Mouse (Mus musculus): ENCODE data around the gene Tubal3. TPM values are rescaled to one million over a fixed set of nuclear protein-coding genes. Genes with fewer than 3 reads are reported as not detected.
"Not testable (repeated sequence)": the region's sequence is repeated elsewhere in the genome, so short reads cannot be mapped to it uniquely, and the experiment has no call there.

The Tubal3 gene
- polyA plus RNA-seq, 1 experiment from 2014 or later: not detected

DNA sequence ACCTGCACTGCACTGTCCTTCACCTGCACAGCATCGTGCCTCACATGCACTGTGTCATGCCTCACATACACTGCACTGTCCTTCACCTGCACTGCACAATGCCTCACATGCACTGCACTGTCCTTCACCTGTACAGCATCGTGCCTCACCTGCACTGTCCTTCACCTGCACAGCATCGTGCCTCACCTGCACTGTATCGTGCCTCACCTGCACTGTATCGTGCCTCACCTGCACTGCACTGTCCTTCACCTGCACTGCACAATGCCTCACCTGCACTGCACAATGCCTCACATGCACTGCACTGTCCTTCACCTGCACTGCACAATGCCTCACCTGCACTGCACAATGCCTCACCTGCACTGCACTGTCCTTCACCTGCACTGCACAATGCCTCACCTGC lies 19.9 kb upstream of the Tubal3 start:
- H3K4me2 ChIP-seq (ENCODE audit: low read depth, low read length); ATAC-seq (replicated peaks; ENCODE audit: insufficient number of reproducible peaks, low FRiP score, low TSS enrichment, low read depth); H3K27me3 ChIP-seq (ENCODE audit: control insufficient read depth, insufficient read depth, low read length); H3K9ac ChIP-seq (replicated peaks; ENCODE audit: low read length); H3K27ac ChIP-seq (replicated peaks; ENCODE audit: low read depth, low read length); H3K36me3 ChIP-seq (replicated peaks; ENCODE audit: control insufficient read depth, insufficient read depth, low read depth, low read length); H3K4me1 ChIP-seq (ENCODE audit: control insufficient read depth, insufficient read depth, low read length); H3K4me3 ChIP-seq (ENCODE audit: low read depth, low read length); H3K9me3 ChIP-seq (replicated peaks; ENCODE audit: control insufficient read depth, low read length); DNase-seq (ENCODE audit: low spot score): not testable (repeated sequence)
- WGBS: 95% methylated on average over 5 of the region's 5 CpGs

DNA sequence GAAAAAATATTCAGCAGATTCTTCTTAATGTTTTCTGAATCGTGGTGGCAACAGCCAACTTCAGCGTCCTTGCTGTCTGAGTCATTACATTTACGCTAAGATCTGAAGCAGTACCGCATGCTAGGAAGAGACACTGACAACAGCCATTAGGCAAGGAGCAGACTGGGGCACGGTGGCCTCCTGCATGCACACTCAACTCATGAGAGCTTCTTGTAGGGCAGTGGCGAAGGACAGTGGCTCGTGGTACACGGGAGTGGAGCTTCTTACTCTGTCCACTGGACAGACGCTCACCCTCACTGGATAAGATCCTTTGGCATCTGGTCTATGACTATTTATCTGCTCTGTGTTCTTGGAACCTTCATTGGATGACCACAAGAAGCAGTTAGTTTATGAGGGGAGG lies 18.8 kb upstream of the Tubal3 start:
- ATAC-seq (replicated peaks; ENCODE audit: insufficient number of reproducible peaks, low FRiP score, low TSS enrichment, low read depth): no peak
- WGBS: 96% methylated on average over 9 of the region's 9 CpGs
- no peaks in the 10 kb centered on the region for H3K9me3 ChIP-seq (replicated peaks; ENCODE audit: control insufficient read depth, low read length)

DNA sequence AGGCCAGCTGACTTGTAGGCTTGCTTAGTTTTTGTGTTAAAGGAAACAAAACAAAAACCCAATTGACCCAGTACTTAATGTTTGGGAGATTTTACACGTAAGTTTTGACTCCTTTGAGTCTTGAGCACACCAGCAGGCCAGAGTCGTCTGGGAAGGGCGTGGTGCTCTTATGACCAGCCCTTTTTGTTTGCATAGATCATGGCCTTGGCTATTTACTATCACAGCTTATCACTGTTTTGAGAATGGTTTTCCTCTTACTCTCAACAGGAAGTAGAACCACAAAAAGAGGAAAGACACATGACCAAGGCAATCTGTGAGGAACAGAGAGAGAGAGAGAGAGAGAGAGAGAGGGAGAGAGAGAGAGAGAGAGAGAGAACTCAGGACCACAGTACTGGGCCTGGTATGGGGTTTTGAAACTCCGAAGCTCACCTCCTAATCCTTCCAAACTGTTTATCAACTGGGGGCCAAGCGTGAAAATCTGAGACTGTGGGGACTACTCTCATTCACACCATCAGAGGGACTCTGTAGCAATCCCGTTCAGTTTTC lies 10.8 kb upstream of the Tubal3 start:
- no peak overlapping the region for H3K27ac ChIP-seq (replicated peaks; ENCODE audit: low read depth, low read length)
- no peaks in the 10 kb centered on the region for H3K4me1 ChIP-seq (ENCODE audit: control insufficient read depth, insufficient read depth, low read length)
- H3K36me3 ChIP-seq (replicated peaks; ENCODE audit: control insufficient read depth, insufficient read depth, low read depth, low read length): no peaks in the 10 kb centered on the region; the same call in 1 of the 2 replicates
- H3K4me2 ChIP-seq (ENCODE audit: low read depth, low read length): no peak overlapping the region
- H3K4me3 ChIP-seq (ENCODE audit: low read depth, low read length): no peak overlapping the region
- 83% methylated on average over 6 of the region's 6 CpGs for WGBS
- ATAC-seq (replicated peaks; ENCODE audit: insufficient number of reproducible peaks, low FRiP score, low TSS enrichment, low read depth): no peak
- no peak overlapping the region for H3K9ac ChIP-seq (replicated peaks; ENCODE audit: low read length)
- no peak for DNase-seq (ENCODE audit: low spot score)
- H3K27me3 ChIP-seq (ENCODE audit: control insufficient read depth, insufficient read depth, low read length): no peaks in the 10 kb centered on the region
- H3K9me3 ChIP-seq (replicated peaks; ENCODE audit: control insufficient read depth, low read length): no peaks in the 10 kb centered on the region

More for the DNA sequence above, 18.8 kb upstream of the Tubal3 start:
- H3K4me1 ChIP-seq (ENCODE audit: control insufficient read depth, insufficient read depth, low read length): no peaks in the 10 kb centered on the region
- H3K4me2 ChIP-seq (ENCODE audit: low read depth, low read length): no peak overlapping the region
- no peak for DNase-seq (ENCODE audit: low spot score)
- H3K9ac ChIP-seq (replicated peaks; ENCODE audit: low read length): no peak overlapping the region
- H3K27ac ChIP-seq (replicated peaks; ENCODE audit: low read depth, low read length): no peak overlapping the region
- no peak overlapping the region for H3K4me3 ChIP-seq (ENCODE audit: low read depth, low read length)
- H3K36me3 ChIP-seq (replicated peaks; ENCODE audit: control insufficient read depth, insufficient read depth, low read depth, low read length): no peaks in the 10 kb centered on the region
- no peaks in the 10 kb centered on the region for H3K27me3 ChIP-seq (ENCODE audit: control insufficient read depth, insufficient read depth, low read length)

DNA sequence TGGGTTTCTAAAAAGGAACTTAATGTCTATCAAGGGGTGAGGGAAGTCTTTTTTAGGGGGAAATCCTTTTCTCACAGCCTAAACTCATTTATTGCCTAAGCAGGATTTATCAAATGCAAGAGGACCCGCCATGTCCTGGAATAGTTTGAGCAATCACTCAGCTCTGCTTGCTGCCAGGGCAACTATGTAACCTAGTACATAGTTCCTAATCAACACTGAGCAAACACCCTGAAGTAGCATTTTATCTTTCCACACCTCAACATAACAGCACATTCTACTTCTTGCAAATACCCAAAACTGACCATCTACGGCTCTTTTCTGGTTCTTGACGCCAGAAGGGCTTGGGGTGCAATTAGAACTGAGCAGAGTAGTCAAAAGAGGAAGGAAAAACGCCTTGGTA lies 9.8 kb upstream of the Tubal3 start:
- Histone ChIP-seq H3K4me3 (ENCODE audit: low read depth, low read length) (no peak overlapping the region), H3K27me3 (ENCODE audit: control insufficient read depth, insufficient read depth, low read length) (no peaks in the 10 kb centered on the region), H3K36me3 (replicated peaks; ENCODE audit: control insufficient read depth, insufficient read depth, low read depth, low read length) (no peaks in the 10 kb centered on the region; the same call in 1 of the 2 replicates), H3K9ac (replicated peaks; ENCODE audit: low read length) (no peak overlapping the region), H3K4me1 (ENCODE audit: control insufficient read depth, insufficient read depth, low read length) (no peaks in the 10 kb centered on the region), H3K27ac (replicated peaks; ENCODE audit: low read depth, low read length) (no peak overlapping the region), H3K4me2 (ENCODE audit: low read depth, low read length) (no peak overlapping the region), H3K9me3 (replicated peaks; ENCODE audit: control insufficient read depth, low read length) (no peaks in the 10 kb centered on the region)
- WGBS: 91% methylated on average over 4 of the region's 4 CpGs
- no peak for DNase-seq (ENCODE audit: low spot score)
- ATAC-seq (replicated peaks; ENCODE audit: insufficient number of reproducible peaks, low FRiP score, low TSS enrichment, low read depth): no peak

DNA sequence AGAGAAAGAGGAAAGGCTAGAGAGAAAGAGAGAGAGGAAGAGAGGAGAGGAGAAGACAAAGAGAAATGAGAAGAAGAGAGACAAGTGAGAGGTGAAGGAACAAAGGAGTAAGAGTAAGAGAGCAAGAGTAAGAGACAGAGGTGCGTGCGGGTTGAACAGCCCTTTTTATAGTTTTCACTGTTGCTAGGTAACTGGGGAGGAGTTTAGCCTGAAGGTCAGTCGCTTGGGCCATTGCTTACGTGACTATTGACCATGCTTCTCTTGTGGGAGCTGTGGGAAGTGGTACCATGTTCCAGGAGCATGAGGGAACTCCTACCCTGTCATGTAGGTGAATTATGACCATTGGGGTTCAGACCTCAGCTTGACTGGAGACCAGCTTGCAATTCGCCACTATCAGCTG lies 7.7 kb upstream of the Tubal3 start:
- no peak overlapping the region for H3K4me3 ChIP-seq (ENCODE audit: low read depth, low read length)
- H3K9me3 ChIP-seq (replicated peaks; ENCODE audit: control insufficient read depth, low read length): no peaks in the 10 kb centered on the region
- WGBS: 92% methylated on average over 5 of the region's 5 CpGs
- no peak overlapping the region for H3K4me2 ChIP-seq (ENCODE audit: low read depth, low read length)
- H3K36me3 ChIP-seq (replicated peaks; ENCODE audit: control insufficient read depth, insufficient read depth, low read depth, low read length): no peaks in the 10 kb centered on the region; the same call in 1 of the 2 replicates
- H3K27me3 ChIP-seq (ENCODE audit: control insufficient read depth, insufficient read depth, low read length): no peaks in the 10 kb centered on the region
- H3K4me1 ChIP-seq (ENCODE audit: control insufficient read depth, insufficient read depth, low read length): no peaks in the 10 kb centered on the region
- ATAC-seq (replicated peaks; ENCODE audit: insufficient number of reproducible peaks, low FRiP score, low TSS enrichment, low read depth) (no peak), DNase-seq (ENCODE audit: low spot score) (no peak)
- no peak overlapping the region for H3K27ac ChIP-seq (replicated peaks; ENCODE audit: low read depth, low read length)
- no peak overlapping the region for H3K9ac ChIP-seq (replicated peaks; ENCODE audit: low read length)

DNA sequence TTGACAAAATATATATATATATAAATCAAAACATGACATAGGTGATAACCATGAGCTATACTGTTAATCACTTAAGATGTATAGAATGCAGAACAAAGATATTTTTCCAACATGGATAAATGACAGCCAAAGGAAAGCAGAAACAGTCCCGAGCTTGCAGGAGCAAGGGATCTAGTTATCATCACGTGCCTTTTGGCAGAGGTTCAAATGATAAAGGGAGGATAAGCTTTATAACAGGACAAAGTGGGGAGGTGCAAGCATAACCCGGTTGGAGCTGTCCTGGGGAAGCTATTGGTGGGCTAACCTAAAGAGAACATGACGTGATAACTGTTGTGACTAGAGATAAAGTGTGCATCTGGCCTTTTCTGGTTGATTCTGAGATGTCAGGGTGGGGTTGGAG lies 4.6 kb upstream of the Tubal3 start:
- no peak overlapping the region for H3K4me3 ChIP-seq (ENCODE audit: low read depth, low read length)
- H3K9ac ChIP-seq (replicated peaks; ENCODE audit: low read length): no peak overlapping the region
- ATAC-seq (replicated peaks; ENCODE audit: insufficient number of reproducible peaks, low FRiP score, low TSS enrichment, low read depth) (no peak), DNase-seq (ENCODE audit: low spot score) (no peak)
- H3K9me3 ChIP-seq (replicated peaks; ENCODE audit: control insufficient read depth, low read length): no peaks in the 10 kb centered on the region
- H3K27ac ChIP-seq (replicated peaks; ENCODE audit: low read depth, low read length): no peak overlapping the region
- H3K4me2 ChIP-seq (ENCODE audit: low read depth, low read length): no peak overlapping the region
- H3K4me1 ChIP-seq (ENCODE audit: control insufficient read depth, insufficient read depth, low read length): no peaks in the 10 kb centered on the region
- H3K36me3 ChIP-seq (replicated peaks; ENCODE audit: control insufficient read depth, insufficient read depth, low read depth, low read length): no peaks in the 10 kb centered on the region; the same call in 1 of the 2 replicates
- 87% methylated on average over 4 of the region's 4 CpGs for WGBS
- H3K27me3 ChIP-seq (ENCODE audit: control insufficient read depth, insufficient read depth, low read length): no peaks in the 10 kb centered on the region

DNA sequence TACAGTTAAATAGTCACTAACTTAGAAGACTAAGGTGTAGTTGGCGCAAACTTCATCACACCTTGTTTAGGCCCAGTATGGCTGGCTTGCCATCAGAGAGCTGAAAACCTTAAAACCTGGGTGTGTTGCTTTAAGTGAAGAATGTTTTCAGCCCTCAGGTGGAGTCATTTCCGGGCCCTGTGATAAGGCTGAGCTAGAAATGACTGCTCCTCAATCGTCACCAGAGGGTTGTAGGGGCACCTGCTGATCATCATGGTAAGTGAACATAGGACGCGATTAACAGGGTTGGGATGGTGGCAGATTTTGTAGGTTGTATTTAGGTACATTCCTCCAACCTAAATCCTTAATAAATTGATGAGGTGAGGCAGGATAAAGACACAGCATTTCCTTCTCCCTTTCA lies 6.4 kb downstream of the Tubal3 start:
- Histone ChIP-seq H3K9me3 (replicated peaks; ENCODE audit: control insufficient read depth, low read length) (no peaks in the 10 kb centered on the region), H3K4me2 (ENCODE audit: low read depth, low read length) (no peak overlapping the region), H3K4me1 (ENCODE audit: control insufficient read depth, insufficient read depth, low read length) (no peaks in the 10 kb centered on the region), H3K27ac (replicated peaks; ENCODE audit: low read depth, low read length) (no peak overlapping the region), H3K27me3 (ENCODE audit: control insufficient read depth, insufficient read depth, low read length) (no peaks in the 10 kb centered on the region), H3K9ac (replicated peaks; ENCODE audit: low read length) (no peak overlapping the region), H3K4me3 (ENCODE audit: low read depth, low read length) (no peak overlapping the region), H3K36me3 (replicated peaks; ENCODE audit: control insufficient read depth, insufficient read depth, low read depth, low read length) (no peaks in the 10 kb centered on the region)
- ATAC-seq (replicated peaks; ENCODE audit: insufficient number of reproducible peaks, low FRiP score, low TSS enrichment, low read depth) (no peak), DNase-seq (ENCODE audit: low spot score) (no peak)
- 85% methylated on average over 5 of the region's 5 CpGs for WGBS

DNA sequence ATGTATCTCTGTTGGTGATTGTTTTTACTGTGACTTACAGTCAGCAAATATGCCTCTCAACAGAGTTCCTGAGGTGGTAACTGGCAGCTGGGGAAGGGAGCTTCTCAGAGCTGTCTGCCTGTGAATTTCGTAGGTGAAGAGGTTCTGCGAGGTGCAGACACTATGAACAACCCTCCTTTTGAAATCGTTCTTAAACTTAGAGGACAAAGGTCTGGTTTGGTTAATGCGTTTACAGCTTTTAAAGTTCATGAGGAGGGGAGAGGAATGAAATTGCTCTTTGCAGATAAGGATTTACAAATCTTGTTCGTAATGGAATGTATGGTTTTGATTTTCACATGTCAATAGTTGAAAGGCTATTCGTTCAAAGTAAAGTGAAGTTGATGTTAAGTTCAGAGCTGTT lies 7.6 kb downstream of the Tubal3 start:
- H3K4me3 ChIP-seq (ENCODE audit: low read depth, low read length): no peak overlapping the region
- no peaks in the 10 kb centered on the region for H3K4me1 ChIP-seq (ENCODE audit: control insufficient read depth, insufficient read depth, low read length)
- WGBS: 80% methylated on average over 6 of the region's 6 CpGs
- no peaks in the 10 kb centered on the region for H3K27me3 ChIP-seq (ENCODE audit: control insufficient read depth, insufficient read depth, low read length)
- DNase-seq (ENCODE audit: low spot score) (no peak), ATAC-seq (replicated peaks; ENCODE audit: insufficient number of reproducible peaks, low FRiP score, low TSS enrichment, low read depth) (no peak)
- no peak overlapping the region for H3K9ac ChIP-seq (replicated peaks; ENCODE audit: low read length)
- H3K36me3 ChIP-seq (replicated peaks; ENCODE audit: control insufficient read depth, insufficient read depth, low read depth, low read length): no peaks in the 10 kb centered on the region
- no peaks in the 10 kb centered on the region for H3K9me3 ChIP-seq (replicated peaks; ENCODE audit: control insufficient read depth, low read length)
- no peak overlapping the region for H3K4me2 ChIP-seq (ENCODE audit: low read depth, low read length)
- no peak overlapping the region for H3K27ac ChIP-seq (replicated peaks; ENCODE audit: low read depth, low read length)

Data from embryonic facial prominence, embryonic 11.5 days (tissue).